Mouse (Mus musculus) embryonic facial prominence, embryonic 12.5 days (tissue): ENCODE results near the gene Krt80. TPM values are rescaled to one million over a fixed set of nuclear protein-coding genes. Genes with fewer than 3 reads are reported as not detected.

ENCODE experiments used
- ATAC-seq: fragments of 200-750 bp; cut with Nextera tagmentation; 2 replicates; pipeline ENCODE4 v1.8.0; 2017; ENCODE audit not compliant: insufficient number of reproducible peaks, insufficient read depth, low FRiP score, low TSS enrichment
- H3K27ac ChIP-seq: fragments of 300-500 bp; sonication (generic); 2 replicates; pipeline ENCODE4 v1.5.1; 2016; ENCODE audit warnings: mild to moderate bottlenecking
- H3K27me3 ChIP-seq: fragments of 300-500 bp; sonication (generic); 2 replicates; pipeline ENCODE4 v1.6.1; 2016; ENCODE audit warnings: mild to moderate bottlenecking, moderate library complexity
- H3K36me3 ChIP-seq: fragments of 300-500 bp; sonication (generic); 2 replicates; pipeline ENCODE4 v1.6.1; 2016; ENCODE audit warnings: mild to moderate bottlenecking
- H3K4me1 ChIP-seq: fragments of 300-500 bp; sonication (generic); 2 replicates; pipeline ENCODE4 v1.6.1; 2016
- H3K4me2 ChIP-seq: fragments of 300-500 bp; sonication (generic); replicated peaks from 2 replicates; pipeline ENCODE4 v1.6.1; 2016; ENCODE audit warnings: mild to moderate bottlenecking, moderate library complexity
- H3K4me3 ChIP-seq: fragments of 300-500 bp; sonication (generic); 2 replicates; pipeline ENCODE4 v1.5.1; 2016; ENCODE audit warnings: mild to moderate bottlenecking
- H3K9ac ChIP-seq: fragments of 300-500 bp; sonication (generic); 2 replicates; pipeline ENCODE4 v1.6.1; 2016; ENCODE audit warnings: mild to moderate bottlenecking, moderate library complexity
- H3K9me3 ChIP-seq: fragments of 300-500 bp; sonication (generic); 2 replicates; pipeline ENCODE4 v1.6.1; 2016; ENCODE audit warnings: mild to moderate bottlenecking, moderate library complexity
- WGBS: fragments of 180-500 bp; shearing (Covaris S2); methylation state at CpG from one replicate; pipeline ENCODE4 v1.1.7; 2016; 5-methylcytosine and 5-hydroxymethylcytosine counted together
- polyA plus RNA-seq: library from polyadenylated mRNA; unstranded; fragments of >200 nt; fragmentation: Nextera tagmentation; extraction: Ambion mirVana; gene quantifications from 2 replicates; pipeline ENCODE4 v1.2.1, GENCODE M21; 2016

Krt80 gene
- polyA plus RNA-seq, 1 experiment from 2014 or later, result 0.35 TPM

GRCm38 (mm10) chr15:101312006-101312405, 58.0 kb downstream of the Krt80 start:
- H3K9ac ChIP-seq, result no peak overlapping the region
- H3K4me3 ChIP-seq, result no peak overlapping the region
- ATAC-seq, result no peak
- no peak overlapping the region for H3K27ac ChIP-seq
- peaks cover 19% of the 10 kb centered on the region for H3K4me1 ChIP-seq
- H3K9me3 ChIP-seq, result no peaks in the 10 kb centered on the region
- H3K4me2 ChIP-seq, result no peak overlapping the region
- 86% methylated on average over 6 of the region's 6 CpGs for WGBS
- H3K27me3 ChIP-seq, result no peaks in the 10 kb centered on the region
- H3K36me3 ChIP-seq, result no peaks in the 10 kb centered on the region

DNA sequence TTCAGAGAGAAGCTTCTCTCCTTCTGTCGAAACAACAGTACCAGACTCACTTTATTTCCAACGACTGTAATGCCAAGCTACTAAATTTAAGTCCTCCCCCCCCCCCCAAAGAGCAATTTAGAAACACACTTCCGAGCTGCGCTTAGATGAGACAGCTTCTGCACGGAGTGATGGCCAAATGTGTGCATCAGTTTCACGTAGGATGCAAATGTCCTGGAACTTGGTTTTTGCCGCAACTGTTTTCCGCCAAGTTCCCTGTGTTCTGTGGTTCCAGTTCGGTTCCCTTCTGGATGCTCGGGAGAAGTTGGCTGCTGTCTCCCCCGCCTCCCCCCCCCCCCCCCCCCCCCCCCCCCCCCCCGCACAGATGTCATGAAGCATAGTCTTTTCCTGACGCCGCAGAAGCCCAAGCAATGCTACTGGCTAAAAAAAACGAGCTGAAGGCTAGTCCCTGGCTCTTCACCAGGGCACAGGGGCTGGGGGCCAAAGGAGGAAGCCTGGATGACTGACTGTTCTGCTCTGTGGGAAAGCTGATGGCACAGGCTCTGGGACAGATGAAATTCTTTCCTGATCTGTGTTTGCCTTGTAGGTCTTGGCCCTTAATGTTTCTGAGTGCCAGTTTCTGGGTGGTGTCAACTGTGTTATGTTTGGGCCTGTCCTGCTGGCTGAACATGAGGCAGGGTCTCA, 58.7 kb downstream of the Krt80 start:
- Histone ChIP-seq H3K4me2 (no peak overlapping the region), H3K9me3 (no peaks in the 10 kb centered on the region), H3K27ac (no peak overlapping the region), H3K4me3 (no peak overlapping the region), H3K4me1 (peaks cover 13% of the 10 kb centered on the region; the same call in 1 of the 2 replicates), H3K36me3 (no peaks in the 10 kb centered on the region), H3K9ac (no peak overlapping the region), H3K27me3 (no peaks in the 10 kb centered on the region)
- ATAC-seq, result no peak
- WGBS, result 50% methylated on average over 14 of the region's 15 CpGs

GRCm38 (mm10) chr15:101309493-101309892, 60.5 kb downstream of the Krt80 start:
- Histone ChIP-seq H3K27ac (no peak overlapping the region), H3K9me3 (no peaks in the 10 kb centered on the region), H3K27me3 (no peaks in the 10 kb centered on the region), H3K4me2 (no peak overlapping the region), H3K4me3 (no peak overlapping the region), H3K36me3 (no peaks in the 10 kb centered on the region), H3K9ac (no peak overlapping the region), H3K4me1 (peaks cover 12% of the 10 kb centered on the region; the same call in 1 of the 2 replicates)
- no peak for ATAC-seq
- WGBS, result 36% methylated on average over 5 of the region's 5 CpGs

GRCm38 (mm10) chr15:101308440-101309348, 61.3 kb downstream of the Krt80 start:
- no peak for ATAC-seq
- Histone ChIP-seq H3K27ac (no peak overlapping the region), H3K36me3 (no peaks in the 10 kb centered on the region), H3K9ac (no peak overlapping the region), H3K4me3 (no peak overlapping the region), H3K9me3 (no peaks in the 10 kb centered on the region), H3K4me2 (no peak overlapping the region), H3K4me1 (peaks cover 12% of the 10 kb centered on the region; the same call in 1 of the 2 replicates), H3K27me3 (no peaks in the 10 kb centered on the region)
- WGBS, result 49% methylated on average over 13 of the region's 13 CpGs

- no peak for ATAC-seq
- Histone ChIP-seq H3K4me3 (no peak overlapping the region), H3K27me3 (no peaks in the 10 kb centered on the region), H3K27ac (no peak overlapping the region), H3K4me1 (peaks cover 12% of the 10 kb centered on the region; the same call in 1 of the 2 replicates), H3K9ac (no peak overlapping the region), H3K4me2 (no peak overlapping the region), H3K36me3 (no peaks in the 10 kb centered on the region), H3K9me3 (no peaks in the 10 kb centered on the region)
- 92% methylated on average over 4 of the region's 4 CpGs for WGBS
Measured at GRCm38 (mm10) chr15:101306459-101306858, 63.5 kb downstream of the Krt80 start.

GRCm38 (mm10) chr15:101303830-101304229, 66.1 kb downstream of the Krt80 start:
- Histone ChIP-seq H3K4me3 (no peak overlapping the region), H3K9me3 (no peaks in the 10 kb centered on the region), H3K4me2 (no peak overlapping the region), H3K36me3 (no peaks in the 10 kb centered on the region), H3K27ac (no peak overlapping the region), H3K27me3 (no peaks in the 10 kb centered on the region), H3K4me1 (peaks cover 4% of the 10 kb centered on the region; the same call in 1 of the 2 replicates), H3K9ac (no peak overlapping the region)
- 75% methylated on average over 4 of the region's 4 CpGs for WGBS
- no peak for ATAC-seq

DNA sequence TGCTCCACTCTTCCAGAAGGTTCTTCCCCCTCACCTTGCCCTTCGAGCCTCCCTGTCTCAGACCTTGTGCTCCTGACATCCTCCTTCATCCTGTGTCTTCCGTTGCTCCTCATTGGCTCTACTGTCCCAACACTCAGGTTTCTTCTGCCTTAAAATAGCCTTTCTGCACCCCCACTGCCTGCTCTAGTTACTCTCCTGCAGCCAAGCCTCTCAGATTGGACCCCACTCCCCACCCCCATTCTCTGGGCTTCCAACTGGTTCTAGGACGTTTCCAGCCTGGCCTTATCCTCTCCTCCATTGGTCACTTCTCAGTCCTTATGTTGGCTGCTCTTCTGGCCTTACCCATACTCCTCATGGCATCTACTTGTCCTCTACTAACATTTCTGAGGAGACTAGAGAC, 67.8 kb downstream of the Krt80 start:
- no peaks in the 10 kb centered on the region for H3K27me3 ChIP-seq
- no peaks in the 10 kb centered on the region for H3K9me3 ChIP-seq
- no peak overlapping the region for H3K4me3 ChIP-seq
- no peak for ATAC-seq
- H3K9ac ChIP-seq, result no peak overlapping the region
- no peak overlapping the region for H3K27ac ChIP-seq
- WGBS, result 76% methylated on average over 3 of the region's 3 CpGs
- no peaks in the 10 kb centered on the region for H3K36me3 ChIP-seq
- no peak overlapping the region for H3K4me2 ChIP-seq
- 0 out of 2 replicates have a peak, but pooled peaks cover 5% of the 10 kb centered on the region for H3K4me1 ChIP-seq

DNA sequence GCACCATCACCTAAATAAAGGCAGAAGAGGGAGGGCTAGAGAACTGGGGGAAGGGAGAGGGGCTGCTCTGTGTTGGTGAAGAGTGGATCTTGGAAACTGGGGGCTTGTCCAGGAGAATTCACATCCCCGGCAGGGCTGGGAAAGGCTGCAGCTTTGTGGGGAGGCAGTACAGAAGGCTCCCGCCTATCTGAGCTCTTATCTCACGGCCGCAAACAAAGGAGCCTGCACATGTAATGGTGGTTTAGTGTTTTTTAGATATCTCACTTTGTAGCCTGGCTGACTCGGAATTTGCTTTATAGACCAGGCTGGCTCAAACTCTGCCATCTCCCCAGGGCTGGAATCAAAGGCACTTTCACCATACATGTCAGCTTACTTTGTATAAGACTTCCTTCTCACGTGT, 69.8 kb downstream of the Krt80 start:
- H3K27me3 ChIP-seq, result no peaks in the 10 kb centered on the region
- WGBS, result 73% methylated on average over 6 of the region's 6 CpGs
- H3K4me2 ChIP-seq, result no peak overlapping the region
- H3K9me3 ChIP-seq, result no peaks in the 10 kb centered on the region
- 0 out of 2 replicates have a peak, but pooled peaks cover 5% of the 10 kb centered on the region for H3K4me1 ChIP-seq
- no peaks in the 10 kb centered on the region for H3K36me3 ChIP-seq
- H3K4me3 ChIP-seq, result no peak overlapping the region
- no peak overlapping the region for H3K9ac ChIP-seq
- H3K27ac ChIP-seq, result no peak overlapping the region
- ATAC-seq, result no peak

- 80% methylated on average over 14 of the region's 14 CpGs for WGBS
- H3K4me1 ChIP-seq, result 0 out of 2 replicates have a peak, but pooled peaks cover 8% of the 10 kb centered on the region
Measured at GRCm38 (mm10) chr15:101299480-101299960, 70.4 kb downstream of the Krt80 start.

DNA sequence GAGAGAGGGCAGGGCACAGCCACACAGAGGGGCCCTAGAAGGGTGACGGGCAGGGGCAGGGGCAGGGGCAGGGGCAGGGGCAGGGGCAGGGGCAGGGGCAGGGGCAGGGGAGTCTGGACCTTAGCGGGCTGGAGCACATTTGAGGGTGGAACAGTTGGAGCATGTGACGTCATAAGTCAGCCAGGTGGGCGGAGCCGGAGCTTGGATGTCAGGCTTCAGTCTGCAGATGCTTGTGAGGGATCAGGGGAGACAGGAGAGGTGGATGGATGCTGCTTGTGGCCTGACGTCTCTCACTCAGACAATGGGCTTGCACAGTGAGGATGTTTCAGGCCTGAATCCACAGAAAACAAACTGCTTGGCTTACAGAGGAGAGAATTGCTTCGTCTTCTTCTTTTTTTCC, 71.4 kb downstream of the Krt80 start:
- H3K9me3 ChIP-seq, result no peaks in the 10 kb centered on the region
- peak overlapping the region; percentile 14; the same call in 1 of the 2 replicates for H3K4me3 ChIP-seq
- H3K4me2 ChIP-seq, result peak overlapping the region; percentile 34

More at GRCm38 (mm10) chr15:101299480-101299960, 70.4 kb downstream of the Krt80 start:
- H3K27me3 ChIP-seq, result no peaks in the 10 kb centered on the region
- no peaks in the 10 kb centered on the region for H3K36me3 ChIP-seq
- no peaks in the 10 kb centered on the region for H3K9me3 ChIP-seq
- no peak overlapping the region for H3K4me3 ChIP-seq
- no peak overlapping the region for H3K27ac ChIP-seq
- H3K4me2 ChIP-seq, result no peak overlapping the region
- H3K9ac ChIP-seq, result no peak overlapping the region
- no peak for ATAC-seq

DNA sequence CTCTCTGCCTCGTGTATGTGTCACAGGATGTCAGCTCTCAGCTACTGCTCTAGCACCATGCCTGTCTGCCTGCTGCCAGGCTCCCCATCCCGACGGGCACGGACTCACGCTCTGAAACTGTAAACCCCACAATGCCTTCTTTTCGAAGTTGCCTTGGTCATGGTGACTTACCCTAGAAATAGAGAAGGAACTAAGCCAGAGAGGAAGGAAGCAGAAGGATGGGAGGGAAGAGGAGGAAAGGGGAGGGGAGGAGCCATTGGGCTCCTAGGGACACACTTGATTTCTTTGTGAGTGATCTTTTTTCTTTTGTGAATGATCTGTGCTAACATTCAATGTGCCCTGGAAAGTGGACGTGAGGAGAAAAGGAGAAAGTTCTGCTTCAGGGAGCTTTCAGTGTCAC, 72.0 kb downstream of the Krt80 start:
- Histone ChIP-seq H3K36me3 (no peaks in the 10 kb centered on the region; the same call in 1 of the 2 replicates), H3K27ac (no peak overlapping the region), H3K4me1 (0 out of 2 replicates have a peak, but pooled peaks cover 17% of the 10 kb centered on the region), H3K9me3 (no peaks in the 10 kb centered on the region), H3K9ac (no peak overlapping the region), H3K4me2 (no peak overlapping the region), H3K27me3 (no peaks in the 10 kb centered on the region), H3K4me3 (no peak overlapping the region)
- 19% methylated on average over 7 of the region's 7 CpGs for WGBS
- no peak for ATAC-seq

More for the DNA sequence above, 71.4 kb downstream of the Krt80 start:
- no peaks in the 10 kb centered on the region for H3K36me3 ChIP-seq
- 0 out of 2 replicates have a peak, but pooled peaks cover 16% of the 10 kb centered on the region for H3K4me1 ChIP-seq
- no peaks in the 10 kb centered on the region for H3K27me3 ChIP-seq
- H3K27ac ChIP-seq, result no peak overlapping the region
- ATAC-seq, result no peak
- peak overlapping the region; percentile 19; the same call in 1 of the 2 replicates for H3K9ac ChIP-seq
- WGBS, result 8% methylated on average over 7 of the region's 7 CpGs
